Mouse (Mus musculus): ENCODE data around the gene Mgat5.

DNA sequence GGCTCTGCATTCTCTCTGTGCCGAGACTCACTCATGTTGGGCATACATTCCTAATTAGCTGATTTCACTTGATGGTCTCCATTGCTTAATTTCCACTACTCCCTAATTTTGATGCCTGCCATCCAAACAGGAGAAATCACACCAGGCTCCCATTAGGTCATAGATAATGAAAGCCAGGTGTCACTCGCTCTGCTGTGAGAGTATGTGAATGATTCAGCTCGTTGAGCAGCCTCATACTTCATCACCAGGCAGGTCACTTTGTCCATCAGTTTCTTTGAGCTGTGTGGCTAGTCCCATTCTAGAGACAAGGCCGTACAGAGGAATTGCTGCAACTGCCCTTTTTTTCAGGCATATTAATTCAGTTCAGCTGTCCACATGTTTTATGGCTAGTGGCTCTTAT lies 167.3 kb downstream of the Mgat5 start:
- TF ChIP-seq CTCF (IDR thresholded peaks at IDR 0.05; ENCODE audit: borderline replicate concordance, insufficient read depth, low read depth, low read length) (no peak), POLR2A (IDR thresholded peaks at IDR 0.05; ENCODE audit: borderline replicate concordance, insufficient read depth, low read length) (no peak)
